Mouse (Mus musculus) embryonic facial prominence, embryonic 12.5 days (tissue): ENCODE data around the gene Zfp286. TPM values are rescaled to one million over a fixed set of nuclear protein-coding genes. Genes with fewer than 3 reads are reported as not detected.

ENCODE experiments used
- ATAC-seq: fragments of 200-750 bp; cut with Nextera tagmentation; 2 replicates; pipeline ENCODE4 v1.8.0; 2017; ENCODE audit not compliant: insufficient number of reproducible peaks, insufficient read depth, low FRiP score, low TSS enrichment
- H3K27ac ChIP-seq: fragments of 300-500 bp; sonication (generic); 2 replicates; pipeline ENCODE4 v1.5.1; 2016; ENCODE audit warnings: mild to moderate bottlenecking
- H3K27me3 ChIP-seq: fragments of 300-500 bp; sonication (generic); 2 replicates; pipeline ENCODE4 v1.6.1; 2016; ENCODE audit warnings: mild to moderate bottlenecking, moderate library complexity
- H3K36me3 ChIP-seq: fragments of 300-500 bp; sonication (generic); 2 replicates; pipeline ENCODE4 v1.6.1; 2016; ENCODE audit warnings: mild to moderate bottlenecking
- H3K4me1 ChIP-seq: fragments of 300-500 bp; sonication (generic); 2 replicates; pipeline ENCODE4 v1.6.1; 2016
- H3K4me2 ChIP-seq: fragments of 300-500 bp; sonication (generic); replicated peaks from 2 replicates; pipeline ENCODE4 v1.6.1; 2016; ENCODE audit warnings: mild to moderate bottlenecking, moderate library complexity
- H3K4me3 ChIP-seq: fragments of 300-500 bp; sonication (generic); 2 replicates; pipeline ENCODE4 v1.5.1; 2016; ENCODE audit warnings: mild to moderate bottlenecking
- H3K9ac ChIP-seq: fragments of 300-500 bp; sonication (generic); 2 replicates; pipeline ENCODE4 v1.6.1; 2016; ENCODE audit warnings: mild to moderate bottlenecking, moderate library complexity
- H3K9me3 ChIP-seq: fragments of 300-500 bp; sonication (generic); 2 replicates; pipeline ENCODE4 v1.6.1; 2016; ENCODE audit warnings: mild to moderate bottlenecking, moderate library complexity
- WGBS: fragments of 180-500 bp; shearing (Covaris S2); methylation state at CpG from one replicate; pipeline ENCODE4 v1.1.7; 2016; 5-methylcytosine and 5-hydroxymethylcytosine counted together
- polyA plus RNA-seq: library from polyadenylated mRNA; unstranded; fragments of >200 nt; fragmentation: Nextera tagmentation; extraction: Ambion mirVana; gene quantifications from 2 replicates; pipeline ENCODE4 v1.2.1, GENCODE M21; 2016

The Zfp286 gene
- polyA plus RNA-seq, 1 experiment from 2014 or later, result 38.0 TPM

DNA sequence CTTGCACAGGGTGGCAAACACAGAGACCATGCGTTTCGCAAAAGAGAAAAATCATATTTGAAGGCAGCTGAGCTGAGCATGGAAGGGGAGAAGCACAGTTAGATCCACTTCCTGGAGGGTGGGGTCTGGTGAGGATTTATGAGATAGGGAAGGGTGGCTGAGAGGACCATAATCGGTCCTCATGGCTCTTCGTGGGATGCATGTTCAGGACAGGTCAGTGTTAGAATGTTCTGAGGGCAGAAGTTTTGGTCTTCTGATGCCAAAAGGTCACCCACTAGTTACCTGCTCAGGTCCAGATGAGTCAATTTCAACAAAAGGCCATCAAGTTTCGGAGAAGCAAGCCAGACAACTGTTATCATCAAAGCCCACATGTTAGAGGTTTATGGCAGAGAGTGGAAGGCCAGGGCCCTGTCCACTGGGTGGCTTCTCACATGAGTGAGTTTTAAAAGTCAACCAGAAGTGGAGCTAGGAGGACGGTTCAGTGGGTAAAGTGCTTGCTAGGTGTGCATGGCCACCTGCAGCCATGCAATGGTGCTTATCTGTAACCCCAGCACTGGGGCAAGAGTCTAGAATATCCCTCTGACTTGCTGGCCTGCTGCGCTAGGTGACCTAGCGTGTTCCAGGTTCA lies 29.9 kb upstream of the Zfp286 start:
- Histone ChIP-seq H3K9ac (no peak overlapping the region), H3K27ac (no peak overlapping the region), H3K4me2 (no peak overlapping the region), H3K36me3 (no peaks in the 10 kb centered on the region), H3K4me1 (peaks cover 19% of the 10 kb centered on the region), H3K4me3 (no peak overlapping the region), H3K9me3 (no peaks in the 10 kb centered on the region), H3K27me3 (no peaks in the 10 kb centered on the region)
- ATAC-seq, result no peak
- WGBS, result 93% methylated on average over 8 of the region's 8 CpGs

- Histone ChIP-seq H3K4me3 (no peak overlapping the region), H3K36me3 (no peaks in the 10 kb centered on the region), H3K27ac (no peak overlapping the region), H3K4me2 (no peak overlapping the region), H3K27me3 (no peaks in the 10 kb centered on the region), H3K9me3 (no peaks in the 10 kb centered on the region), H3K9ac (no peak overlapping the region), H3K4me1 (peaks cover 15% of the 10 kb centered on the region)
- ATAC-seq, result no peak
- WGBS, result 57% methylated on average over 6 of the region's 6 CpGs
These were observed 27.3 kb upstream of the Zfp286 start for GRCm38 (mm10) chr11:62816591-62816990.

- H3K9ac ChIP-seq, result no peak overlapping the region
- H3K27ac ChIP-seq, result no peak overlapping the region
- H3K9me3 ChIP-seq, result no peaks in the 10 kb centered on the region
- no peak overlapping the region for H3K4me3 ChIP-seq
- H3K4me2 ChIP-seq, result no peak overlapping the region
- no peaks in the 10 kb centered on the region for H3K36me3 ChIP-seq
- 88% methylated on average over 1 of the region's 1 CpGs for WGBS
- peaks cover 6% of the 10 kb centered on the region; the same call in 1 of the 2 replicates for H3K4me1 ChIP-seq
- H3K27me3 ChIP-seq, result no peaks in the 10 kb centered on the region
- ATAC-seq, result no peak
These were observed 26.2 kb upstream of the Zfp286 start for GRCm38 (mm10) chr11:62815438-62815837.

GRCm38 (mm10) chr11:62814625-62815024 lies 25.4 kb upstream of the Zfp286 start:
- Histone ChIP-seq H3K9me3 (no peaks in the 10 kb centered on the region), H3K27me3 (no peaks in the 10 kb centered on the region), H3K36me3 (no peaks in the 10 kb centered on the region), H3K27ac (no peak overlapping the region), H3K4me2 (no peak overlapping the region), H3K4me3 (no peak overlapping the region), H3K9ac (no peak overlapping the region), H3K4me1 (0 out of 2 replicates have a peak, but pooled peaks cover 5% of the 10 kb centered on the region)
- WGBS, result 56% methylated on average over 4 of the region's 4 CpGs
- ATAC-seq, result no peak

GRCm38 (mm10) chr11:62813970-62814624 lies 24.8 kb upstream of the Zfp286 start:
- Histone ChIP-seq H3K9ac (no peak overlapping the region), H3K27ac (no peak overlapping the region), H3K9me3 (no peaks in the 10 kb centered on the region), H3K4me3 (no peak overlapping the region), H3K27me3 (no peaks in the 10 kb centered on the region), H3K36me3 (no peaks in the 10 kb centered on the region), H3K4me2 (no peak overlapping the region), H3K4me1 (0 out of 2 replicates have a peak, but pooled peaks cover 5% of the 10 kb centered on the region)
- WGBS, result 67% methylated on average over 6 of the region's 6 CpGs
- no peak for ATAC-seq

- Histone ChIP-seq H3K4me2 (no peak overlapping the region), H3K27me3 (no peaks in the 10 kb centered on the region), H3K9me3 (no peaks in the 10 kb centered on the region), H3K36me3 (no peaks in the 10 kb centered on the region), H3K9ac (no peak overlapping the region), H3K4me3 (no peak overlapping the region), H3K4me1 (0 out of 2 replicates have a peak, but pooled peaks cover 5% of the 10 kb centered on the region), H3K27ac (no peak overlapping the region)
- 58% methylated on average over 1 of the region's 1 CpGs for WGBS
- ATAC-seq, result no peak
These were observed 24.2 kb upstream of the Zfp286 start for GRCm38 (mm10) chr11:62813497-62813896.

DNA sequence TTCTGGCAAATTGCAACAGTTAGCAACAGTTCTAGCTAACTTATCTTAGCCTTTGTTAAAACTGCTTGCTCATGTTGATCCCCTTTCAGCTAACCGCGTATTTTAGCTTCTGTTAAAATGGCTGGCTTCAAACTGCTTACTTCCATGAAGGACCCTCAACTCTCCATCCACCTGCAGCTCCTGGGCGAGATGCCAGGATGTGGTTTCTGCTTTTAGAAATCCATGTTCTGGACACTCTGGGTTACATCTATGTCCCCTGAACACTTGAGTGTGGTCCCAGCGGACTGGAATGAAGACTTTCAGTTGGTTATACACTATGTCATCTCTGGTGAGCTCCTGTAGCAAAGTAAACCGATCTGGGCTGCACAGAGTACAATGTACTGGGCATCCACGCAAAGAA lies 23.0 kb upstream of the Zfp286 start:
- ATAC-seq, result no peak
- 90% methylated on average over 6 of the region's 6 CpGs for WGBS

GRCm38 (mm10) chr11:62809201-62809600 lies 19.9 kb upstream of the Zfp286 start:
- no peaks in the 10 kb centered on the region for H3K27me3 ChIP-seq
- H3K9me3 ChIP-seq, result no peaks in the 10 kb centered on the region
- no peak overlapping the region for H3K27ac ChIP-seq
- no peak for ATAC-seq
- WGBS, result 69% methylated on average over 4 of the region's 4 CpGs
- no peak overlapping the region for H3K9ac ChIP-seq
- H3K4me3 ChIP-seq, result no peak overlapping the region
- H3K36me3 ChIP-seq, result no peaks in the 10 kb centered on the region
- no peak overlapping the region for H3K4me2 ChIP-seq
- no peaks in the 10 kb centered on the region for H3K4me1 ChIP-seq

More for the DNA sequence above, 23.0 kb upstream of the Zfp286 start:
- Histone ChIP-seq H3K4me2 (no peak overlapping the region), H3K27me3 (no peaks in the 10 kb centered on the region), H3K36me3 (no peaks in the 10 kb centered on the region), H3K4me1 (0 out of 2 replicates have a peak, but pooled peaks cover 5% of the 10 kb centered on the region), H3K9ac (no peak overlapping the region), H3K27ac (no peak overlapping the region), H3K9me3 (no peaks in the 10 kb centered on the region), H3K4me3 (no peak overlapping the region)

GRCm38 (mm10) chr11:62807965-62808364 lies 18.7 kb upstream of the Zfp286 start:
- H3K27ac ChIP-seq, result no peak overlapping the region
- no peaks in the 10 kb centered on the region for H3K27me3 ChIP-seq
- 80% methylated on average over 2 of the region's 2 CpGs for WGBS
- no peak overlapping the region for H3K9ac ChIP-seq
- H3K9me3 ChIP-seq, result no peaks in the 10 kb centered on the region
- no peaks in the 10 kb centered on the region for H3K36me3 ChIP-seq
- no peaks in the 10 kb centered on the region for H3K4me1 ChIP-seq
- no peak overlapping the region for H3K4me3 ChIP-seq
- no peak for ATAC-seq
- no peak overlapping the region for H3K4me2 ChIP-seq

GRCm38 (mm10) chr11:62804119-62804518 lies 14.9 kb upstream of the Zfp286 start:
- Histone ChIP-seq H3K36me3 (no peaks in the 10 kb centered on the region), H3K4me2 (peak overlapping the region; percentile 4; the same call in 1 of the 2 replicates), H3K27me3 (no peaks in the 10 kb centered on the region), H3K9ac (no peak overlapping the region), H3K4me1 (no peaks in the 10 kb centered on the region), H3K27ac (no peak overlapping the region), H3K4me3 (no peak overlapping the region), H3K9me3 (no peaks in the 10 kb centered on the region)
- 44% methylated on average over 13 of the region's 13 CpGs for WGBS
- no peak for ATAC-seq

- Histone ChIP-seq H3K9ac (peak overlapping the region; percentile 34; the same call in 1 of the 2 replicates), H3K27me3 (no peaks in the 10 kb centered on the region), H3K4me2 (peak overlapping the region; percentile 64), H3K4me3 (peak overlapping the region; percentile 64), H3K9me3 (peaks cover 6% of the 10 kb centered on the region; the same call in 1 of the 2 replicates), H3K36me3 (peaks cover 24% of the 10 kb centered on the region), H3K4me1 (peaks cover 5% of the 10 kb centered on the region; the same call in 1 of the 2 replicates), H3K27ac (peak overlapping the region; percentile 61; the same call in 1 of the 2 replicates)
- WGBS, result 62% methylated on average over 3 of the region's 3 CpGs
- ATAC-seq, result no peak
These were observed 315 bp upstream of the Zfp286 start for GRCm38 (mm10) chr11:62789617-62789936.

GRCm38 (mm10) chr11:62776510-62776909 lies 12.8 kb downstream of the Zfp286 start:
- WGBS, result 93% methylated on average over 7 of the region's 7 CpGs
- Histone ChIP-seq H3K9ac (no peak overlapping the region), H3K4me1 (no peaks in the 10 kb centered on the region), H3K27ac (no peak overlapping the region), H3K36me3 (peaks cover 51% of the 10 kb centered on the region), H3K9me3 (peaks cover 53% of the 10 kb centered on the region), H3K4me2 (no peak overlapping the region), H3K27me3 (no peaks in the 10 kb centered on the region), H3K4me3 (no peak overlapping the region)
- no peak for ATAC-seq
